Mouse (Mus musculus) left cerebral cortex, postnatal 25 days (tissue): ENCODE results near the gene Gm49387. TPM values are rescaled to one million over a fixed set of nuclear protein-coding genes. Genes with fewer than 3 reads are reported as not detected.

Experiments used
- DNase-seq, 2 experiments: peaks; one replicate each; pipeline ENCODE4 v3.0.0; 2022; ENCODE audit warnings: low spot score in 2 of 2, mixed read lengths in 1 of 2
- intact Hi-C: fragments of 180-260 bp; cut with DNase I; formaldehyde crosslinking; loops from one replicate; pipeline ENCODE4 v1.15.1; 2025
- total RNA-seq, 2 experiments: library from RNA; stranded (reverse); gene quantifications; 2 replicates each; pipeline ENCODE4 v1.2.3; 2021

Gene Gm49387
- total RNA-seq, 2 experiments from 2014 or later = 0.98 TPM; not detected in 1

- DNase-seq = no peak
- intact Hi-C loops = loop anchor here (5.0 kb wide), 1 partner anchor 269 kb away; no protein-coding TSS in a partner anchor
Measured at GRCm38 (mm10) chr14:31663376-31664099, 22.9 kb upstream of the Gm49387 start.

GRCm38 (mm10) chr14:31662555-31663211, 22.0 kb upstream of the Gm49387 start:
- intact Hi-C loops = loop anchor here (5.0 kb wide), 1 partner anchor 270 kb away; no protein-coding TSS in a partner anchor

GRCm38 (mm10) chr14:31661671-31662554, 21.2 kb upstream of the Gm49387 start:
- intact Hi-C loops = loop anchor here (1.0 to 5.0 kb wide), 2 partner anchors 119 to 270 kb away; no protein-coding TSS in a partner anchor
- DNase-seq = peak; percentile 89 to 95

More at GRCm38 (mm10) chr14:31662555-31663211, 22.0 kb upstream of the Gm49387 start:
- no peak for DNase-seq

GRCm38 (mm10) chr14:31660312-31661093, 19.8 kb upstream of the Gm49387 start:
- intact Hi-C loops = loop anchor here (1.0 to 5.0 kb wide), 2 partner anchors 121 to 272 kb away; no protein-coding TSS in a partner anchor
- peak in 1 of 2 experiments; percentile 52 for DNase-seq

- intact Hi-C loops = loop anchor here (5.0 kb wide), 4 partner anchors 38 to 418 kb away; no protein-coding TSS in a partner anchor
- peak in 1 of 2 experiments; percentile 61 for DNase-seq
Measured at GRCm38 (mm10) chr14:31659501-31660181, 19.0 kb upstream of the Gm49387 start.

- intact Hi-C loops = loop anchor here (5.0 kb wide), 3 partner anchors 39 to 419 kb away; no protein-coding TSS in a partner anchor
- no peak for DNase-seq
Measured at GRCm38 (mm10) chr14:31658126-31658680, 17.5 kb upstream of the Gm49387 start.

GRCm38 (mm10) chr14:31656857-31657645, 16.4 kb upstream of the Gm49387 start:
- DNase-seq = peak; percentile 75 to 83
- intact Hi-C loops = loop anchor here (5.0 kb wide), 3 partner anchors 40 to 420 kb away; no protein-coding TSS in a partner anchor

- no peak for DNase-seq
- intact Hi-C loops = loop anchor here (5.0 kb wide), 3 partner anchors 41 to 421 kb away; no protein-coding TSS in a partner anchor
Measured at GRCm38 (mm10) chr14:31656386-31656785, 15.7 kb upstream of the Gm49387 start.

- intact Hi-C loops = loop anchor here (5.0 kb wide), 3 partner anchors 42 to 422 kb away; no protein-coding TSS in a partner anchor
- no peak for DNase-seq
Measured at GRCm38 (mm10) chr14:31655406-31655805, 14.7 kb upstream of the Gm49387 start.

GRCm38 (mm10) chr14:31654816-31655215, 14.1 kb upstream of the Gm49387 start:
- intact Hi-C loops = loop anchor here (5.0 kb wide), 3 partner anchors 42 to 422 kb away; no protein-coding TSS in a partner anchor
- DNase-seq = no peak

- intact Hi-C loops = no loop called here
- DNase-seq = no peak
Measured at GRCm38 (mm10) chr14:31653101-31653875, 12.6 kb upstream of the Gm49387 start.

- intact Hi-C loops = no loop called here
- no peak for DNase-seq
Measured at GRCm38 (mm10) chr14:31652624-31653023, 11.9 kb upstream of the Gm49387 start.

GRCm38 (mm10) chr14:31652106-31652505, 11.4 kb upstream of the Gm49387 start:
- DNase-seq = no peak
- intact Hi-C loops = no loop called here

GRCm38 (mm10) chr14:31651206-31651605, 10.5 kb upstream of the Gm49387 start:
- DNase-seq = no peak
- intact Hi-C loops = no loop called here

GRCm38 (mm10) chr14:31650347-31650746, 9.7 kb upstream of the Gm49387 start:
- intact Hi-C loops = no loop called here
- no peak for DNase-seq

- DNase-seq = no peak
- intact Hi-C loops = no loop called here
Measured at GRCm38 (mm10) chr14:31647991-31648390, 7.3 kb upstream of the Gm49387 start.
